Comparison of ENCODE assay signal across 8 mouse cellular contexts in the genomic region with DNA sequence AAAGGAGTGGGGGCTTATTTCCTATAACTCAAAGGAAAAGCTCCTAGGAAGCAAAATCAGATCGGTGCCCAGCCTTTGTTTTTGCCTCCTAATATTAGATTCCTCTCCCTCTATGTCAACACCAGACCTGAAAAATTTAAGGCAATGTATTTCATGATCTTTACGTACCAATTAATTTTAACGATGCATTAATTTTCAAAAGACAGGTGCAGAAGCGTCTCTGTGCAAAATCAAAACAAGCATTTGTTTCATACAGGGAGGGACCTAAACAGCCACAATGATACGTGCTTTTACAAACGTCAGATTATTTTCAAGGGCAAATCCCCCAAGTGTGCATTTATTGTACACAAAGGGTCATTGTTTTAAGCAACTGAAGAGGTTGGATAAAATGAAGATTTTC. TPM values are rescaled to one million over a fixed set of nuclear protein-coding genes. Genes with fewer than 3 reads are reported as not detected.
DNase-seq lines count a peak whose midpoint lies in the region; ATAC-seq and TF ChIP-seq lines count a peak whose summit lies in the region.

No protein-coding gene starts in this region.

- WGBS in heart, embryonic 13.5 days: 36% methylated on average over 6 of the region's 6 CpGs
- WGBS in stomach, embryonic 14.5 days: 35% methylated on average over 6 of the region's 6 CpGs
- 54% methylated on average over 6 of the region's 6 CpGs for WGBS in stomach, postnatal 0 days
- WGBS in limb, embryonic 15.5 days: 21% methylated on average over 6 of the region's 6 CpGs
- WGBS in liver, postnatal 0 days (ENCODE audit: insufficient replicate concordance): 27% methylated on average over 6 of the region's 6 CpGs

- peak overlapping the region; percentile 77 for H3K4me3 ChIP-seq in heart, embryonic 13.5 days
- no peak overlapping the region for H3K4me3 ChIP-seq in stomach, embryonic 14.5 days (ENCODE audit: low read depth, low read length)
- no peak overlapping the region for H3K4me3 ChIP-seq in stomach, postnatal 0 days (ENCODE audit: low read depth, low read length)
- no peak overlapping the region for H3K4me3 ChIP-seq in limb, embryonic 15.5 days
- H3K4me3 ChIP-seq in liver, postnatal 0 days (ENCODE audit: low read depth, low read length): no peak overlapping the region

- peaks cover 7% of the 10 kb centered on the region for H3K36me3 ChIP-seq in heart, embryonic 13.5 days
- H3K36me3 ChIP-seq in stomach, embryonic 14.5 days (ENCODE audit: control insufficient read depth, insufficient read depth, low read length): no peaks in the 10 kb centered on the region
- no peaks in the 10 kb centered on the region for H3K36me3 ChIP-seq in stomach, postnatal 0 days (ENCODE audit: control insufficient read depth, insufficient read depth, low read length)
- no peaks in the 10 kb centered on the region for H3K36me3 ChIP-seq in limb, embryonic 15.5 days
- no peaks in the 10 kb centered on the region for H3K36me3 ChIP-seq in liver, postnatal 0 days (replicated peaks; ENCODE audit: insufficient read depth, low read length)

- no peak for DNase-seq in heart, adult 8-10 months (ENCODE audit: low spot score)
- no peak for DNase-seq in stomach, postnatal 0 days (ENCODE audit: low spot score)
- no peak for DNase-seq in liver, postnatal 0 days
- no peak for DNase-seq in gastrocnemius, postnatal 4 days (ENCODE audit: low spot score in 2 of 2)
- no peak for DNase-seq in urinary bladder, postnatal 14 days (ENCODE audit: low spot score)

- H3K9me3 ChIP-seq in heart, embryonic 13.5 days: no peaks in the 10 kb centered on the region
- no peaks in the 10 kb centered on the region for H3K9me3 ChIP-seq in stomach, embryonic 14.5 days (ENCODE audit: control insufficient read depth, low read depth, low read length)
- H3K9me3 ChIP-seq in stomach, postnatal 0 days (ENCODE audit: control insufficient read depth, low read length): no peaks in the 10 kb centered on the region
- no peaks in the 10 kb centered on the region for H3K9me3 ChIP-seq in limb, embryonic 15.5 days
- no peaks in the 10 kb centered on the region for H3K9me3 ChIP-seq in liver, postnatal 0 days (ENCODE audit: low read length)

- no peak for ATAC-seq in heart, embryonic 13.5 days (ENCODE audit: extremely low read depth, insufficient number of reproducible peaks, low FRiP score, low TSS enrichment)
- no peak for ATAC-seq in stomach, embryonic 14.5 days (ENCODE audit: insufficient number of reproducible peaks, insufficient read depth, low FRiP score, low read depth)
- no peak for ATAC-seq in stomach, postnatal 0 days (ENCODE audit: low FRiP score, low TSS enrichment)
- ATAC-seq in limb, embryonic 15.5 days (ENCODE audit: insufficient number of reproducible peaks, low FRiP score, low TSS enrichment, low read depth): no peak
- no peak for ATAC-seq in liver, postnatal 0 days

- H3K4me2 ChIP-seq in heart, embryonic 13.5 days: peak overlapping the region; percentile 86
- peak overlapping the region; percentile 76 for H3K4me2 ChIP-seq in stomach, embryonic 14.5 days (replicated peaks; ENCODE audit: low read depth, low read length)
- no peak overlapping the region for H3K4me2 ChIP-seq in stomach, postnatal 0 days (replicated peaks; ENCODE audit: low read depth)
- H3K4me2 ChIP-seq in limb, embryonic 15.5 days: peak overlapping the region; percentile 84; the same call in 1 of the 2 replicates
- H3K4me2 ChIP-seq in liver, postnatal 0 days (ENCODE audit: low read depth, low read length): no peak overlapping the region

- H3K4me1 ChIP-seq in heart, embryonic 13.5 days: peaks cover 51% of the 10 kb centered on the region
- peaks cover 8% of the 10 kb centered on the region for H3K4me1 ChIP-seq in stomach, embryonic 14.5 days (ENCODE audit: control insufficient read depth, insufficient read depth, low read length)
- peaks cover 4% of the 10 kb centered on the region; the same call in 1 of the 2 replicates for H3K4me1 ChIP-seq in stomach, postnatal 0 days (replicated peaks; ENCODE audit: control insufficient read depth, insufficient read depth)
- peaks cover 49% of the 10 kb centered on the region for H3K4me1 ChIP-seq in limb, embryonic 15.5 days
- peaks cover 21% of the 10 kb centered on the region for H3K4me1 ChIP-seq in liver, postnatal 0 days (ENCODE audit: insufficient read depth)

- TF ChIP-seq EP300 in stomach, postnatal 0 days (optimal IDR thresholded peaks at IDR 0.05): no peak
- TF ChIP-seq EP300 in liver, postnatal 0 days (IDR thresholded peaks at IDR 0.05; ENCODE audit: low read depth): no peak

- TF ChIP-seq CTCF in stomach, postnatal 0 days (IDR thresholded peaks at IDR 0.05; ENCODE audit: low read depth): no peak
- TF ChIP-seq CTCF in liver, postnatal 0 days (IDR thresholded peaks at IDR 0.05; ENCODE audit: low read depth): no peak

- H3K27me3 ChIP-seq in heart, embryonic 13.5 days (replicated peaks): peaks cover 32% of the 10 kb centered on the region
- H3K27me3 ChIP-seq in stomach, embryonic 14.5 days (ENCODE audit: control insufficient read depth, insufficient read depth, low read length): no peaks in the 10 kb centered on the region
- H3K27me3 ChIP-seq in stomach, postnatal 0 days (ENCODE audit: control insufficient read depth, insufficient read depth, low read length): no peaks in the 10 kb centered on the region
- H3K27me3 ChIP-seq in limb, embryonic 15.5 days: peaks cover 10% of the 10 kb centered on the region
- H3K27me3 ChIP-seq in liver, postnatal 0 days (ENCODE audit: insufficient read depth, low read length): peaks cover 60% of the 10 kb centered on the region

- peak overlapping the region; percentile 87 for H3K9ac ChIP-seq in heart, embryonic 13.5 days
- no peak overlapping the region for H3K9ac ChIP-seq in stomach, embryonic 14.5 days (replicated peaks; ENCODE audit: low read depth, low read length)
- H3K9ac ChIP-seq in stomach, postnatal 0 days (ENCODE audit: low read length): no peak overlapping the region
- no peak overlapping the region for H3K9ac ChIP-seq in limb, embryonic 15.5 days
- no peak overlapping the region for H3K9ac ChIP-seq in liver, postnatal 0 days (replicated peaks)

- peak overlapping the region; percentile 94; the same call in 1 of the 2 replicates for H3K27ac ChIP-seq in heart, embryonic 13.5 days (replicated peaks)
- H3K27ac ChIP-seq in stomach, embryonic 14.5 days (ENCODE audit: low read length): no peak overlapping the region
- no peak overlapping the region for H3K27ac ChIP-seq in stomach, postnatal 0 days (replicated peaks)
- H3K27ac ChIP-seq in limb, embryonic 15.5 days: no peak overlapping the region
- H3K27ac ChIP-seq in liver, postnatal 0 days (ENCODE audit: low read depth): no peak overlapping the region

RNA-seq across cellular contexts. Expression of a gene that starts 2.6 kb away (rescaled TPM):
- 36.7 and 40.0 TPM in 2 replicates for polyA plus RNA-seq in heart, embryonic 13.5 days (2015; fragmentation: Nextera tagmentation; extraction: Ambion mirVana)
- 1 to 10 TPM; 2.3 to 5.9 (median 4.3) TPM for total RNA-seq in heart, adult 8-10 months (2022)
- polyA plus RNA-seq in stomach, embryonic 14.5 days (2014; fragmentation: Nextera tagmentation; extraction: Ambion mirVana): 32.1 and 34.2 TPM in 2 replicates
- 13.4 and 14.6 TPM in 2 replicates for polyA plus RNA-seq in stomach, postnatal 0 days (2015; fragmentation: Nextera tagmentation; extraction: Ambion mirVana)
- polyA plus RNA-seq in limb, embryonic 15.5 days (2015; fragmentation: Nextera tagmentation; extraction: Ambion mirVana): 33.5 and 34.5 TPM in 2 replicates
- 0.28 and 0.31 TPM in 2 replicates for polyA plus RNA-seq in liver, postnatal 0 days (2015; fragmentation: Nextera tagmentation; extraction: Ambion mirVana)
- total RNA-seq in gastrocnemius, postnatal 4 days (2021): 10 to 100 TPM; 74.8 to 91.5 TPM

RNA-seq across cellular contexts. Expression of a gene that starts 29.9 kb away (rescaled TPM):
- 65.3 and 81.5 TPM in 2 replicates for polyA plus RNA-seq in heart, embryonic 13.5 days (2015; fragmentation: Nextera tagmentation; extraction: Ambion mirVana)
- 10 to 100 TPM; 24.7 to 33.2 (median 31.3) TPM for total RNA-seq in heart, adult 8-10 months (2022)
- 84.8 and 86.6 TPM in 2 replicates for polyA plus RNA-seq in stomach, embryonic 14.5 days (2014; fragmentation: Nextera tagmentation; extraction: Ambion mirVana)
- polyA plus RNA-seq in stomach, postnatal 0 days (2015; fragmentation: Nextera tagmentation; extraction: Ambion mirVana): 60.9 and 71.1 TPM in 2 replicates
- 62.6 and 65.5 TPM in 2 replicates for polyA plus RNA-seq in limb, embryonic 15.5 days (2015; fragmentation: Nextera tagmentation; extraction: Ambion mirVana)
- polyA plus RNA-seq in liver, postnatal 0 days (2015; fragmentation: Nextera tagmentation; extraction: Ambion mirVana): 49.2 and 50.5 TPM in 2 replicates
- total RNA-seq in gastrocnemius, postnatal 4 days (2021): 10 to 100 TPM; 38.1 to 41.7 TPM

RNA-seq across cellular contexts. Expression of a gene that starts 55.1 kb away (rescaled TPM):
- polyA plus RNA-seq in heart, embryonic 13.5 days (2015; fragmentation: Nextera tagmentation; extraction: Ambion mirVana): 140 and 144 TPM in 2 replicates
- 10 to 100 TPM; 29.1 to 49.7 (median 41.1) TPM for total RNA-seq in heart, adult 8-10 months (2022)
- 213 and 217 TPM in 2 replicates for polyA plus RNA-seq in stomach, embryonic 14.5 days (2014; fragmentation: Nextera tagmentation; extraction: Ambion mirVana)
- 187 and 196 TPM in 2 replicates for polyA plus RNA-seq in stomach, postnatal 0 days (2015; fragmentation: Nextera tagmentation; extraction: Ambion mirVana)
- polyA plus RNA-seq in limb, embryonic 15.5 days (2015; fragmentation: Nextera tagmentation; extraction: Ambion mirVana): 188 and 249 TPM in 2 replicates
- 64.7 and 78.8 TPM in 2 replicates for polyA plus RNA-seq in liver, postnatal 0 days (2015; fragmentation: Nextera tagmentation; extraction: Ambion mirVana)
- total RNA-seq in gastrocnemius, postnatal 4 days (2021): 100 to 1,000 TPM in 1 of 2 experiments, 10 to 100 TPM in 1; 99.9 to 117 TPM

Comparison
In these comparisons a context has a peak if more than half of its experiments do, and no peak if none do; other contexts are left out.
1. H3K4me2 ChIP-seq: peak in heart, embryonic 13.5 days (single experiment), stomach, embryonic 14.5 days (single experiment) and limb, embryonic 15.5 days (single experiment); none in stomach, postnatal 0 days (single experiment) and liver, postnatal 0 days (single experiment).
2. RNA of a gene that starts 2.6 kb away (polyA plus RNA-seq): 36.7 to 40.0 TPM in heart, embryonic 13.5 days, 33.5 to 34.5 TPM in limb, embryonic 15.5 days, 32.1 to 34.2 TPM in stomach, embryonic 14.5 days and 13.4 to 14.6 TPM in stomach, postnatal 0 days; 0.28 to 0.31 TPM in liver, postnatal 0 days; every median in the first group is over 10 times any median in the second.